Mouse (Mus musculus) spleen, adult 2 months (tissue): ENCODE measurements around the gene Ubqlnl. TPM values are rescaled to one million over a fixed set of nuclear protein-coding genes. Genes with fewer than 3 reads are reported as not detected.

Experiments used
- DNase-seq, 2 experiments: peaks; one replicate each; pipeline versions ENCODE4 v3.0.0 to v3.0.0-alpha.2; 2012 to 2021; ENCODE audit warnings: low spot score in 2 of 2, low read depth in 1 of 2
- H3K27ac ChIP-seq: fragments of 200-500 bp; 2 replicates; pipeline ENCODE4 v1.5.1; 2012; ENCODE audit warnings: low read length, inconsistent platforms; ENCODE audit not compliant: insufficient read depth
- H3K27me3 ChIP-seq: fragments of 200-500 bp; 2 replicates; pipeline ENCODE4 v1.6.1; 2012; ENCODE audit warnings: mild to moderate bottlenecking, moderate library complexity, low read length, inconsistent platforms; ENCODE audit not compliant: control insufficient read depth, insufficient read depth
- H3K36me3 ChIP-seq: fragments of 200-500 bp; 2 replicates; pipeline ENCODE4 v1.6.1; 2012; ENCODE audit warnings: mild to moderate bottlenecking, low read length, inconsistent platforms; ENCODE audit not compliant: control insufficient read depth, insufficient read depth
- H3K4me1 ChIP-seq: fragments of 200-500 bp; 2 replicates; pipeline ENCODE4 v1.6.1; 2011; ENCODE audit warnings: inconsistent platforms; ENCODE audit not compliant: control insufficient read depth, insufficient read depth, insufficient read length
- H3K4me3 ChIP-seq: fragments of 200-500 bp; 2 replicates; pipeline ENCODE4 v1.5.1; 2011; ENCODE audit warnings: mild to moderate bottlenecking, inconsistent platforms; ENCODE audit not compliant: insufficient read depth, insufficient read length; ENCODE audit errors: extremely low read depth
- CTCF ChIP-seq: fragments of 200-500 bp; IDR thresholded peaks from 2 replicates; pipeline ENCODE4 v1.5.1; 2011; ENCODE audit warnings: mild to moderate bottlenecking, inconsistent platforms; ENCODE audit not compliant: insufficient read depth, insufficient read length, insufficient replicate concordance; ENCODE audit errors: extremely low read depth
- POLR2A ChIP-seq: fragments of 200-500 bp; IDR thresholded peaks from 2 replicates; pipeline ENCODE4 v1.6.1; 2011; ENCODE audit warnings: low read depth, low read length, inconsistent platforms
- WGBS: fragments of 180-500 bp; shearing (Covaris S2); methylation state at CpG from one replicate; pipeline ENCODE4 v1.1.7; 2018; 5-methylcytosine and 5-hydroxymethylcytosine counted together
- polyA plus RNA-seq: library from polyadenylated mRNA; depleted of rRNA; stranded (reverse); fragments of >200 nt; gene quantifications from 2 replicates; pipeline ENCODE4 v1.2.3, GENCODE M21; 2012; rRNA removed

Gene Ubqlnl
- polyA plus RNA-seq, 1 experiment, result not detected

GRCm38 (mm10) chr7:104103913-104104756, 46.2 kb downstream of the Ubqlnl start:
- no peak for TF ChIP-seq POLR2A
- TF ChIP-seq CTCF, result no peak
- Histone ChIP-seq H3K36me3 (no peaks in the 10 kb centered on the region), H3K4me1 (no peaks in the 10 kb centered on the region), H3K4me3 (no peak overlapping the region), H3K27ac (no peak overlapping the region), H3K27me3 (no peaks in the 10 kb centered on the region)
- WGBS, result 26% methylated on average over 4 of the region's 4 CpGs
- DNase-seq, result no peak

Other genes starting within 250 kb of the Ubqlnl start
- not detected in 2 replicates for gene Olfr65, start 247.1 kb downstream of the Ubqlnl start, polyA plus RNA-seq
- not detected in 2 replicates for gene Olfr631, start 221.7 kb downstream of the Ubqlnl start, polyA plus RNA-seq
- not detected in 2 replicates for gene Olfr632, start 216.2 kb downstream of the Ubqlnl start, polyA plus RNA-seq
- not detected in 2 replicates for gene Olfr633, start 206.1 kb downstream of the Ubqlnl start, polyA plus RNA-seq
- gene Olfr635, start 179.4 kb downstream of the Ubqlnl start, polyA plus RNA-seq, result not detected in 2 replicates
- gene Olfr638, start 151.8 kb downstream of the Ubqlnl start, polyA plus RNA-seq, result not detected in 2 replicates
- not detected in 2 replicates for gene Olfr639, start 133.3 kb downstream of the Ubqlnl start, polyA plus RNA-seq
- gene Olfr640, start 125.0 kb downstream of the Ubqlnl start, polyA plus RNA-seq, result not detected in 2 replicates
- not detected in 2 replicates for gene Olfr641, start 115.1 kb downstream of the Ubqlnl start, polyA plus RNA-seq
- not detected in 2 replicates for gene Olfr642, start 97.9 kb downstream of the Ubqlnl start, polyA plus RNA-seq
- not detected in 2 replicates for gene 4930516K23Rik, start 89.1 kb downstream of the Ubqlnl start, polyA plus RNA-seq
- gene Olfr644, start 78.7 kb downstream of the Ubqlnl start, polyA plus RNA-seq, result not detected in 2 replicates
- gene Olfr645, start 65.1 kb downstream of the Ubqlnl start, polyA plus RNA-seq, result not detected in 2 replicates
- gene Olfr646, start 45.7 kb downstream of the Ubqlnl start, polyA plus RNA-seq, result 0.08 TPM in 1 of 2 replicates, not detected in the other
- not detected in 2 replicates for gene Ubqln5, start 20.7 kb downstream of the Ubqlnl start, polyA plus RNA-seq
- gene Olfr643, start 13.2 kb downstream of the Ubqlnl start, polyA plus RNA-seq, result not detected in 2 replicates
- gene Ubqln3, start 7.3 kb downstream of the Ubqlnl start, polyA plus RNA-seq, result not detected in 2 replicates
- gene Olfm5, start 14.3 kb upstream of the Ubqlnl start, polyA plus RNA-seq, result not detected in 2 replicates
- not detected in 2 replicates for gene Olfr648, start 32.8 kb upstream of the Ubqlnl start, polyA plus RNA-seq
- not detected in 2 replicates for gene Olfr649, start 45.4 kb upstream of the Ubqlnl start, polyA plus RNA-seq
- gene Trim6, start 68.2 kb upstream of the Ubqlnl start, polyA plus RNA-seq, result 0.34 and 0.36 TPM in 2 replicates
- gene Trim34a, start 93.9 kb upstream of the Ubqlnl start, polyA plus RNA-seq, result 13.5 and 14.5 TPM in 2 replicates
- 1.7 and 1.8 TPM in 2 replicates for gene Trim5, start 137.5 kb upstream of the Ubqlnl start, polyA plus RNA-seq
- gene Trim12a, start 164.9 kb upstream of the Ubqlnl start, polyA plus RNA-seq, result 6.2 and 7.5 TPM in 2 replicates
- 5.7 and 6.7 TPM in 2 replicates for gene Trim34b, start 178.9 kb upstream of the Ubqlnl start, polyA plus RNA-seq
- 4.9 and 5.0 TPM in 2 replicates for gene Trim12c, start 202.8 kb upstream of the Ubqlnl start, polyA plus RNA-seq
- gene Trim30b, start 219.3 kb upstream of the Ubqlnl start, polyA plus RNA-seq, result 2.8 and 3.5 TPM in 2 replicates